Mouse (Mus musculus) liver, embryonic 13.5 days (tissue): ENCODE results near the gene Mrgprg. TPM values are rescaled to one million over a fixed set of nuclear protein-coding genes. Genes with fewer than 3 reads are reported as not detected.
A peak's percentile ranks its signal among the peaks of the same experiment; 100 is the strongest.

Source experiments
- ATAC-seq: fragments of 200-750 bp; cut with Nextera tagmentation; 2 replicates; pipeline ENCODE4 v1.8.0; 2017; ENCODE audit warnings: low read depth, mild to moderate bottlenecking, moderate number of reproducible peaks, moderate library complexity
- DNase-seq: peaks from one replicate; pipeline ENCODE4 v3.0.0; 2022
- H3K27ac ChIP-seq: fragments of 300-500 bp; sonication (generic); 2 replicates; pipeline ENCODE4 v1.5.1; 2015; ENCODE audit warnings: moderate library complexity, mild to moderate bottlenecking, inconsistent platforms
- H3K27me3 ChIP-seq: fragments of 300-500 bp; sonication (generic); 2 replicates; pipeline ENCODE4 v1.6.1; 2015; ENCODE audit warnings: mild to moderate bottlenecking, inconsistent platforms
- H3K36me3 ChIP-seq: fragments of 300-500 bp; sonication (generic); 2 replicates; pipeline ENCODE4 v1.6.1; 2015; ENCODE audit warnings: mild to moderate bottlenecking, inconsistent platforms
- H3K4me1 ChIP-seq: fragments of 300-500 bp; sonication (generic); replicated peaks from 2 replicates; pipeline ENCODE4 v1.6.1; 2015; ENCODE audit warnings: inconsistent platforms
- H3K4me2 ChIP-seq: fragments of 300-500 bp; sonication (generic); 2 replicates; pipeline ENCODE4 v1.6.1; 2015; ENCODE audit warnings: inconsistent platforms, mild to moderate bottlenecking, moderate library complexity
- H3K4me3 ChIP-seq: fragments of 300-500 bp; sonication (generic); replicated peaks from 2 replicates; pipeline ENCODE4 v1.5.1; 2015; ENCODE audit warnings: mild to moderate bottlenecking, inconsistent platforms
- H3K9ac ChIP-seq: fragments of 300-500 bp; sonication (generic); 2 replicates; pipeline ENCODE4 v1.6.1; 2015; ENCODE audit warnings: mild to moderate bottlenecking, inconsistent platforms
- H3K9me3 ChIP-seq: fragments of 300-500 bp; sonication (generic); replicated peaks from 2 replicates; pipeline ENCODE4 v1.6.1; 2016; ENCODE audit warnings: inconsistent platforms
- WGBS: fragments of 180-500 bp; shearing (Covaris S2); methylation state at CpG from one replicate; pipeline ENCODE4 v1.1.7; 2015; ENCODE audit not compliant: insufficient replicate concordance; 5-methylcytosine and 5-hydroxymethylcytosine counted together
- polyA plus RNA-seq: library from polyadenylated mRNA; unstranded; fragments of >200 nt; fragmentation: Nextera tagmentation; extraction: Ambion mirVana; gene quantifications from 2 replicates; pipeline ENCODE4 v1.2.1, GENCODE M21; 2015

The Mrgprg gene
- polyA plus RNA-seq, 1 experiment from 2014 or later = not detected

- DNase-seq = no peak
- no peak overlapping the region for H3K4me2 ChIP-seq
- no peak overlapping the region for H3K27ac ChIP-seq
- no peaks in the 10 kb centered on the region for H3K36me3 ChIP-seq
- H3K4me3 ChIP-seq = no peak overlapping the region
- H3K9ac ChIP-seq = no peak overlapping the region
- no peaks in the 10 kb centered on the region for H3K9me3 ChIP-seq
- no peak for ATAC-seq
- 0 out of 2 replicates have a peak, but pooled peaks cover 5% of the 10 kb centered on the region for H3K27me3 ChIP-seq
- H3K4me1 ChIP-seq = peaks cover 10% of the 10 kb centered on the region; the same call in 1 of the 2 replicates
- WGBS = 21% methylated on average over 2 of the region's 2 CpGs
Observed at GRCm38 (mm10) chr7:143777375-143777774, 10.6 kb upstream of the Mrgprg start.

DNA sequence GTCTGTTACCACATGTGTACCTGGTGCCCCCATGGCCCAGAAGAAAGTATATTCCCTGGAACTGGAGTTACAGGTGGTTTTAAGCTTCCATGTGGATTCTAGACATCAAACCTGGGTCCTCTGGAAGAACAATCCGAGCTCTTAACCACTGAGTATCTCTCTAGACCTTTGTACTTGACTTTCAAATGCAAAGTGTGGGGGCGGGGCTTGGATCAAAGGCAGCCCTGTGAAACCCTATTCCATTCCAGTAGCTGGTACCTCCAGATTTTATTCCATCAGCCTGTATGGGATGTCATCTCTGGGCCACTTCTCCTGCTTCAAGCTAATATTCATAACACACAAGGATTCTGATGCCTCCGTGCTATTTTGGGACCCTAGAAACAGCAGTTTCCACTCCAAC is 9.3 kb upstream of the Mrgprg start:
- no peak for DNase-seq
- Histone ChIP-seq H3K4me3 (no peak overlapping the region), H3K36me3 (no peaks in the 10 kb centered on the region), H3K4me2 (no peak overlapping the region), H3K4me1 (peaks cover 10% of the 10 kb centered on the region; the same call in 1 of the 2 replicates), H3K27ac (no peak overlapping the region; the same call in 1 of the 2 replicates), H3K9ac (no peak overlapping the region), H3K9me3 (no peaks in the 10 kb centered on the region), H3K27me3 (no peaks in the 10 kb centered on the region)
- ATAC-seq = peak; percentile 50; the same call in 1 of the 2 replicates
- 27% methylated on average over 3 of the region's 3 CpGs for WGBS

GRCm38 (mm10) chr7:143769461-143769860 is 2.7 kb upstream of the Mrgprg start:
- H3K27ac ChIP-seq = no peak overlapping the region
- DNase-seq (no peak), ATAC-seq (no peak)
- no peaks in the 10 kb centered on the region; the same call in 1 of the 2 replicates for H3K4me1 ChIP-seq
- H3K9ac ChIP-seq = no peak overlapping the region
- 29% methylated on average over 1 of the region's 1 CpGs for WGBS
- H3K9me3 ChIP-seq = no peaks in the 10 kb centered on the region
- H3K4me3 ChIP-seq = no peak overlapping the region
- no peaks in the 10 kb centered on the region for H3K36me3 ChIP-seq
- H3K27me3 ChIP-seq = peaks cover 29% of the 10 kb centered on the region
- H3K4me2 ChIP-seq = no peak overlapping the region

GRCm38 (mm10) chr7:143768267-143768666 is 1.5 kb upstream of the Mrgprg start:
- WGBS = 37% methylated on average over 6 of the region's 6 CpGs

DNA sequence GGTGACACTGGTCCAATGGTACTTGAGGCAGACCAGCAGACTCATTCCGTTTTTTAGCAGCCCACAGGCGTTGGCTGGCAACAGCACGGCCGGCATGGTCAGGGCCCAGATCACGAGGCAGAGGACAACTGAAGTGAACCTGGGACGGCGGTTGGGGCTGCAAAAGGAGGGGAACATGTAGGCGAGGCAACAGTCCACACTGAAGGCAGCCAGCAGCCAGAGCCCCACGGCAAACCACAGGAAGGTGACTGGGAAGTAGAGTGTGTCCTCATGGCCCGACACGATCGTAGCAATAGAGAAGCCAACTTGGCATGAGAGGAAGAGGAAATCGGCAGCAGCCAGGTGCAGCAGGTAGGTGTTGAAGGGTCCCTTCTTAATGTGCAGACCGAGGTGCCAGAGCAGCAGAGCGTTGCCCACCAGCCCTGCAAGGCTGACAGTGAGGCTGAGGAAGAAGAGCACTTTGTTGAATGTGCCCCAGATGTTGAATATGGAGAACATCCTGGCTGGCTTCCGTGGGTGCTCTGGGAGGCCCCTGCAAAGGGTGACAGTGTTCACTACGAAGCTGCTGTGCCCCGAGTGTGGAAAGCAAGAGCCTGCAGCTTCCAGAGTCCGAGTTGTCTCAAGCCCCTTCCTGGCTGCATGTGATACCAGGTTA is 1.8 kb downstream of the Mrgprg start:
- 49% methylated on average over 19 of the region's 19 CpGs for WGBS
- no peak overlapping the region for H3K4me2 ChIP-seq
- H3K9me3 ChIP-seq = no peaks in the 10 kb centered on the region
- DNase-seq = no peak
- peaks cover 45% of the 10 kb centered on the region for H3K27me3 ChIP-seq
- H3K4me1 ChIP-seq = no peaks in the 10 kb centered on the region; the same call in 1 of the 2 replicates
- H3K27ac ChIP-seq = no peak overlapping the region
- no peak overlapping the region for H3K4me3 ChIP-seq
- H3K9ac ChIP-seq = no peak overlapping the region
- H3K36me3 ChIP-seq = no peaks in the 10 kb centered on the region
- no peak for ATAC-seq

More at GRCm38 (mm10) chr7:143768267-143768666, 1.5 kb upstream of the Mrgprg start:
- H3K9me3 ChIP-seq = no peaks in the 10 kb centered on the region
- H3K4me3 ChIP-seq = no peak overlapping the region
- H3K27me3 ChIP-seq = peaks cover 33% of the 10 kb centered on the region
- ATAC-seq (no peak), DNase-seq (no peak)
- no peak overlapping the region for H3K4me2 ChIP-seq
- no peaks in the 10 kb centered on the region; the same call in 1 of the 2 replicates for H3K4me1 ChIP-seq
- H3K27ac ChIP-seq = no peak overlapping the region
- H3K36me3 ChIP-seq = no peaks in the 10 kb centered on the region
- no peak overlapping the region for H3K9ac ChIP-seq

DNA sequence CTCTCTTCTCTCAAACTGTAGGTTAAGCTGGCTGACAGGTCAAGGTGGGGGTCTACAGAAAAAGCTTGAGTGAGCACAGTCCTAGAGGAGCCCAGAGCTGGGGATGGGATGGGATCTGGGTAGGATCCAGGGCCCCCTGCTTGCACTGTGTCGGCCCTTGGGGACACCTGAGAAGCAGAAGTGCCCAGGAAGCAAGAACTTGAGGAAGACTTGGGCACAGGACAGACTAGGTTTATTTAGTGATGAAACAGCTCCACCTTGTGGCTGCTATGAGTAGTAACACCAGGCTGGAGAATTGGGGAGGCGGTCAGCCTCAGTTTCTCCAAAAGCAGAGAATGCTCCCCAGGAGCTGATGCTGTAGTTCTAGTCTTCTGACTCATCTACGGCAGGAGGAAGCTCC is 3.0 kb downstream of the Mrgprg start:
- H3K9me3 ChIP-seq = no peaks in the 10 kb centered on the region
- 9% methylated on average over 3 of the region's 3 CpGs for WGBS
- H3K27me3 ChIP-seq = peaks cover 45% of the 10 kb centered on the region
- no peak overlapping the region for H3K4me2 ChIP-seq
- no peak for DNase-seq
- H3K9ac ChIP-seq = no peak overlapping the region
- no peaks in the 10 kb centered on the region for H3K4me1 ChIP-seq
- H3K27ac ChIP-seq = no peak overlapping the region
- no peaks in the 10 kb centered on the region for H3K36me3 ChIP-seq
- H3K4me3 ChIP-seq = no peak overlapping the region
- ATAC-seq = 0 out of 2 replicates have a peak, but pooled peaks have one; percentile 11

DNA sequence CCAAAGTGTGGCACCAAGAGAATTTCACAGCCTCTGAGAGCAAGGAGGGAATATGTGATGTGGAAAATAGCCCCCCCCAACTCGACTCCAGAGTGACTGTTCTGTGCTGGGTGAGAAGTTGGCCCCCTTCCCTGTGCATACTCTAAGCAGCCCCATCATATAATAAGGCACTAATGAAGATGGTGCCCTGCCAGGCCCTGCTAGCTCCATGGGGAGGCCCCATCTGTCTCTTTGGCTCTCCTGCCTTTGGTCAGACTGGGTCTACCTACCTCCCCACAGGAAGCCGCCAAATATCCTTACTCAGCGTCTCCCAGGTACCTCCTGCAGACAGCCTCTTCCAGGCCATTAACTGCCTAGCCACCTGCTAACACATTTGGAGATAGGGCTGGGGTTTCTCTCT is 7.8 kb downstream of the Mrgprg start:
- WGBS = 45% methylated on average over 3 of the region's 3 CpGs
- H3K27me3 ChIP-seq = peaks cover 29% of the 10 kb centered on the region

DNA sequence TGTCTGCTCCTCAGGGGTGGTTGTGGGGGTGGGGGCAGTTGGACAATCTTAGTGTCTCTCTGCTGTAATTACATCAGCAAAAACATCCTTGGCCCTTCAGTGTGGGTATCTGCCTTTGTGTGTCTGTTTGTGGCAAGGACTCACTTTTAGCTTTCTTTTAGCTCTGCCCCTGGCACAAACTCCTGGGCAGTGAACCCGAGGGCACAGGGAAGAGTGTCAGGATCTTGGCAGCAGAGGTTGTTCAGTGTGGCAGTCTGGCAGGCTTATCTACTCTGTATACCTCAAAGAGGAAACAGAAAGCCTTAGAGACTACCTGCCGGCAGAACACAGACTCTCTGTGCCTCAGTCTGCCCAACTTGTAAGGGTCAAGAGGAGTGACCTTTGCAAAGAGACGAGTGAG is 9.1 kb downstream of the Mrgprg start:
- peaks cover 21% of the 10 kb centered on the region for H3K4me1 ChIP-seq
- ATAC-seq (no peak), DNase-seq (no peak)
- H3K4me2 ChIP-seq = peak overlapping the region; percentile 57; the same call in 1 of the 2 replicates
- no peak overlapping the region for H3K9ac ChIP-seq
- no peak overlapping the region for H3K4me3 ChIP-seq
- H3K27me3 ChIP-seq = peaks cover 24% of the 10 kb centered on the region
- no peaks in the 10 kb centered on the region for H3K9me3 ChIP-seq
- no peak overlapping the region for H3K27ac ChIP-seq
- 45% methylated on average over 3 of the region's 3 CpGs for WGBS
- H3K36me3 ChIP-seq = no peaks in the 10 kb centered on the region

More for the DNA sequence above, 7.8 kb downstream of the Mrgprg start:
- ATAC-seq (no peak), DNase-seq (no peak)
- Histone ChIP-seq H3K4me2 (no peak overlapping the region), H3K36me3 (no peaks in the 10 kb centered on the region), H3K27ac (no peak overlapping the region), H3K9ac (no peak overlapping the region), H3K4me3 (no peak overlapping the region), H3K9me3 (no peaks in the 10 kb centered on the region), H3K4me1 (peaks cover 21% of the 10 kb centered on the region)

- H3K4me3 ChIP-seq = peak overlapping the region; percentile 26
- H3K9ac ChIP-seq = no peak overlapping the region
- H3K9me3 ChIP-seq = no peaks in the 10 kb centered on the region
- H3K27me3 ChIP-seq = peaks cover 17% of the 10 kb centered on the region
- peak overlapping the region; percentile 57 for H3K4me2 ChIP-seq
- no peak overlapping the region for H3K27ac ChIP-seq
- H3K4me1 ChIP-seq = peaks cover 21% of the 10 kb centered on the region
- under 1% methylated on average over 15 of the region's 15 CpGs for WGBS
- H3K36me3 ChIP-seq = no peaks in the 10 kb centered on the region
- DNase-seq (peak; percentile 31), ATAC-seq (peak; percentile 73)
Observed at GRCm38 (mm10) chr7:143757027-143757390, 9.8 kb downstream of the Mrgprg start.

GRCm38 (mm10) chr7:143756125-143757026 is 10.4 kb downstream of the Mrgprg start, which contains the start of gene Osbpl5:
TSS of gene Osbpl5 (minus strand) at chr7:143756985.
- Histone ChIP-seq H3K36me3 (no peaks in the 10 kb centered on the region), H3K27me3 (peaks cover 17% of the 10 kb centered on the region), H3K27ac (no peak within 1 kb of the TSS), H3K4me3 (peak within 1 kb of the TSS; percentile 26), H3K4me1 (peaks cover 21% of the 10 kb centered on the region), H3K4me2 (peak within 1 kb of the TSS; percentile 57), H3K9me3 (no peaks in the 10 kb centered on the region), H3K9ac (no peak within 1 kb of the TSS)
- 23% methylated on average over 22 of the region's 22 CpGs for WGBS
- DNase-seq = no peak
- ATAC-seq = no peak

GRCm38 (mm10) chr7:143755357-143756124 is 11.3 kb downstream of the Mrgprg start:
- DNase-seq (no peak), ATAC-seq (0 out of 2 replicates have a peak, but pooled peaks have one; percentile 32)
- Histone ChIP-seq H3K27me3 (peaks cover 19% of the 10 kb centered on the region), H3K4me1 (peaks cover 21% of the 10 kb centered on the region), H3K9ac (no peak overlapping the region), H3K9me3 (no peaks in the 10 kb centered on the region), H3K27ac (no peak overlapping the region), H3K4me2 (no peak overlapping the region), H3K36me3 (no peaks in the 10 kb centered on the region), H3K4me3 (no peak overlapping the region)
- 33% methylated on average over 9 of the region's 9 CpGs for WGBS
